Mouse (Mus musculus) testis, adult 2 months (tissue): Measurements from ENCODE around the gene Tarm1. TPM values are rescaled to one million over a fixed set of nuclear protein-coding genes. Genes with fewer than 3 reads are reported as not detected.
A peak's percentile ranks its signal among the peaks of the same experiment; 100 is the strongest.

Experiments used
- H3K27ac ChIP-seq: fragments of 200-500 bp; 2 replicates; pipeline ENCODE4 v1.5.1; 2012; ENCODE audit warnings: low read depth, low read length; ENCODE audit not compliant: control insufficient read depth, insufficient read depth
- H3K27me3 ChIP-seq: fragments of 200-500 bp; 2 replicates; pipeline ENCODE4 v1.6.1; 2012; ENCODE audit warnings: mild to moderate bottlenecking, low read length, moderate library complexity; ENCODE audit not compliant: control insufficient read depth, insufficient read depth
- H3K36me3 ChIP-seq: fragments of 200-500 bp; 2 replicates; pipeline ENCODE4 v1.6.1; 2012; ENCODE audit warnings: mild to moderate bottlenecking, low read length; ENCODE audit not compliant: control insufficient read depth, insufficient read depth
- H3K4me1 ChIP-seq: fragments of 200-500 bp; 2 replicates; pipeline ENCODE4 v1.6.1; 2012; ENCODE audit warnings: low read length; ENCODE audit not compliant: control insufficient read depth, insufficient read depth
- H3K4me3 ChIP-seq: fragments of 200-500 bp; 2 replicates; pipeline ENCODE4 v1.5.1; 2012; ENCODE audit warnings: low read depth, mild to moderate bottlenecking, low read length, moderate library complexity, mixed read lengths; ENCODE audit not compliant: control insufficient read depth
- CTCF ChIP-seq: fragments of 200-500 bp; IDR thresholded peaks from 2 replicates; pipeline ENCODE4 v1.5.1; 2012; ENCODE audit warnings: low read depth, mild to moderate bottlenecking, inconsistent platforms, low read length, moderate library complexity; ENCODE audit not compliant: control insufficient read depth, insufficient read depth, insufficient replicate concordance
- POLR2A ChIP-seq: fragments of 200-500 bp; IDR thresholded peaks from 2 replicates; pipeline ENCODE4 v1.6.1; 2012; ENCODE audit warnings: low read depth, mild to moderate bottlenecking, inconsistent platforms, low read length, moderate library complexity; ENCODE audit not compliant: control insufficient read depth
- polyA plus RNA-seq: library from polyadenylated mRNA; depleted of rRNA; stranded (reverse); fragments of >200 nt; gene quantifications from 2 replicates; pipeline ENCODE4 v1.2.3, GENCODE M21; 2012

Tarm1 gene
- polyA plus RNA-seq, 1 experiment: 0.84 TPM

GRCm38 (mm10) chr7:3468614-3469013 is 33.8 kb downstream of the Tarm1 start:
- H3K27ac ChIP-seq: no peak overlapping the region
- no peaks in the 10 kb centered on the region for H3K27me3 ChIP-seq
- no peak overlapping the region for H3K4me3 ChIP-seq
- TF ChIP-seq CTCF: no peak
- TF ChIP-seq POLR2A: no peak
- H3K4me1 ChIP-seq: no peaks in the 10 kb centered on the region
- H3K36me3 ChIP-seq: no peaks in the 10 kb centered on the region

GRCm38 (mm10) chr7:3463306-3463705 is 39.1 kb downstream of the Tarm1 start:
- TF ChIP-seq CTCF (no peak), POLR2A (no peak)
- no peak overlapping the region for H3K4me3 ChIP-seq
- no peak overlapping the region for H3K27ac ChIP-seq
- H3K36me3 ChIP-seq: no peaks in the 10 kb centered on the region
- no peaks in the 10 kb centered on the region for H3K27me3 ChIP-seq
- H3K4me1 ChIP-seq: no peaks in the 10 kb centered on the region

GRCm38 (mm10) chr7:3460261-3460660 is 42.2 kb downstream of the Tarm1 start:
- Histone ChIP-seq H3K27me3 (no peaks in the 10 kb centered on the region), H3K4me1 (no peaks in the 10 kb centered on the region), H3K27ac (no peak overlapping the region), H3K4me3 (no peak overlapping the region), H3K36me3 (no peaks in the 10 kb centered on the region)
- no peak for TF ChIP-seq POLR2A
- TF ChIP-seq CTCF: no peak

GRCm38 (mm10) chr7:3457841-3458217 is 44.6 kb downstream of the Tarm1 start:
- no peak for TF ChIP-seq POLR2A
- TF ChIP-seq CTCF: no peak
- Histone ChIP-seq H3K27me3 (no peaks in the 10 kb centered on the region), H3K4me1 (no peaks in the 10 kb centered on the region), H3K4me3 (no peak overlapping the region), H3K36me3 (no peaks in the 10 kb centered on the region), H3K27ac (0 out of 2 replicates have a peak overlapping the region, but pooled peaks have one; percentile 3)

- TF ChIP-seq POLR2A: no peak
- no peak for TF ChIP-seq CTCF
- H3K4me1 ChIP-seq: no peaks in the 10 kb centered on the region
- H3K27me3 ChIP-seq: no peaks in the 10 kb centered on the region
Observed at GRCm38 (mm10) chr7:3457111-3457840, 45.1 kb downstream of the Tarm1 start.

GRCm38 (mm10) chr7:3453486-3454183 is 48.8 kb downstream of the Tarm1 start:
- Histone ChIP-seq H3K4me1 (no peaks in the 10 kb centered on the region), H3K36me3 (no peaks in the 10 kb centered on the region), H3K27ac (no peak overlapping the region), H3K4me3 (no peak overlapping the region), H3K27me3 (no peaks in the 10 kb centered on the region)
- TF ChIP-seq CTCF (no peak), POLR2A (no peak)

More at GRCm38 (mm10) chr7:3457111-3457840, 45.1 kb downstream of the Tarm1 start:
- H3K4me3 ChIP-seq: no peak overlapping the region
- H3K36me3 ChIP-seq: no peaks in the 10 kb centered on the region
- H3K27ac ChIP-seq: 0 out of 2 replicates have a peak overlapping the region, but pooled peaks have one; percentile 3

- Histone ChIP-seq H3K4me3 (no peak overlapping the region), H3K36me3 (no peaks in the 10 kb centered on the region), H3K4me1 (no peaks in the 10 kb centered on the region), H3K27me3 (no peaks in the 10 kb centered on the region), H3K27ac (no peak overlapping the region)
- no peak for TF ChIP-seq POLR2A
- no peak for TF ChIP-seq CTCF
Observed at GRCm38 (mm10) chr7:3452821-3453485, 49.5 kb downstream of the Tarm1 start.
